Comparison of ENCODE assay signal across 21 mouse cellular contexts in the genomic region with DNA sequence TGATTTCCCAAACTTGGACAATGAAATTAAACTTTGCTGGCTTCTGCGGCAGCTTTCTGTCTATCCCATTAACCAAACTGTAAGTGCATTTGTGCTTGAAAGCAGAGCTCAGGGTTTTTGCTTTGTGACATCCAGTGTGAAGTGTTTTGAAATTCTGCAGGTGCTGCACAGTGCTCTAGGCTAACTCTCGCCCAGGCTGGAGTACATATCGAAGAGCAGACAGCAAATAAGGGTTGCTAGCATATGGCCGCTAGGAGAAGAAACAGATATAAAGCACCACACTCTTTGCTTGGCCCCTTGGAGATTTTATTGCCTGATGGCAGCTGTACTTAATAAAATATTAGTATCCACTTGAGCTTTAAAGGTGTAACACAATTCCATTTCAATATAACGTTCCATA.
DNase-seq lines count a peak whose midpoint lies in the region; ATAC-seq lines count a peak whose summit lies in the region.
"Had no signal": no experiment of that assay in that cellular context is flagged by ENCODE, and none has a peak within 500 bp of the region (broad histone marks: within the 10 kb centered on the region; RNA-seq: fewer than 3 reads in every experiment).

No protein-coding gene starts in this region.

- 41% methylated on average over 5 of the region's 5 CpGs for WGBS in limb, embryonic 12.5 days
- 81% methylated on average over 5 of the region's 5 CpGs for WGBS in limb, embryonic 10.5 days
- WGBS in limb, embryonic 13.5 days, result 32% methylated on average over 5 of the region's 5 CpGs
- 49% methylated on average over 5 of the region's 5 CpGs for WGBS in stomach, embryonic 16.5 days

- 0 out of 2 replicates have a peak, but pooled peaks cover 10% of the 10 kb centered on the region for H3K27me3 ChIP-seq in limb, embryonic 12.5 days
- no peaks in the 10 kb centered on the region; the same call in 1 of the 2 replicates for H3K27me3 ChIP-seq in limb, embryonic 10.5 days (ENCODE audit: low read depth, poor library complexity, severe bottlenecking)
- H3K27me3 ChIP-seq in limb, embryonic 13.5 days, result no peaks in the 10 kb centered on the region
- H3K27me3 ChIP-seq in stomach, embryonic 16.5 days (ENCODE audit: control insufficient read depth, insufficient read depth, low read length), result no peaks in the 10 kb centered on the region
- H3K27me3 ChIP-seq: embryonic facial prominence, embryonic 15.5 days; forebrain, embryonic 12.5 days had no signal

- no peak overlapping the region for H3K27ac ChIP-seq in limb, embryonic 12.5 days
- H3K27ac ChIP-seq in limb, embryonic 10.5 days, result no peak overlapping the region
- no peak overlapping the region for H3K27ac ChIP-seq in limb, embryonic 13.5 days
- H3K27ac ChIP-seq in stomach, embryonic 16.5 days (ENCODE audit: low read length), result no peak overlapping the region
- H3K27ac ChIP-seq: embryonic facial prominence, embryonic 13.5 days; embryonic facial prominence, embryonic 15.5 days; forebrain, embryonic 10.5 days; forebrain, embryonic 12.5 days had no signal

- no peaks in the 10 kb centered on the region for H3K36me3 ChIP-seq in limb, embryonic 12.5 days
- no peaks in the 10 kb centered on the region for H3K36me3 ChIP-seq in limb, embryonic 10.5 days
- no peaks in the 10 kb centered on the region for H3K36me3 ChIP-seq in limb, embryonic 13.5 days
- no peaks in the 10 kb centered on the region for H3K36me3 ChIP-seq in stomach, embryonic 16.5 days (ENCODE audit: control insufficient read depth, insufficient read depth, low read length)
- H3K36me3 ChIP-seq: embryonic facial prominence, embryonic 13.5 days; embryonic facial prominence, embryonic 15.5 days; forebrain, embryonic 10.5 days; forebrain, embryonic 12.5 days had no signal

- H3K4me3 ChIP-seq in limb, embryonic 12.5 days (replicated peaks), result no peak overlapping the region
- no peak overlapping the region for H3K4me3 ChIP-seq in limb, embryonic 10.5 days
- H3K4me3 ChIP-seq in limb, embryonic 13.5 days, result no peak overlapping the region
- no peak overlapping the region for H3K4me3 ChIP-seq in stomach, embryonic 16.5 days (replicated peaks; ENCODE audit: low read length)
- H3K4me3 ChIP-seq: embryonic facial prominence, embryonic 13.5 days; embryonic facial prominence, embryonic 15.5 days; erythroblast, embryonic 14.5 days; forebrain, embryonic 10.5 days; forebrain, embryonic 12.5 days had no signal

- H3K9me3 ChIP-seq in limb, embryonic 12.5 days, result no peaks in the 10 kb centered on the region
- no peaks in the 10 kb centered on the region for H3K9me3 ChIP-seq in limb, embryonic 10.5 days (replicated peaks)
- H3K9me3 ChIP-seq in limb, embryonic 13.5 days, result no peaks in the 10 kb centered on the region
- H3K9me3 ChIP-seq in stomach, embryonic 16.5 days (replicated peaks; ENCODE audit: control insufficient read depth, low read length), result no peaks in the 10 kb centered on the region
- H3K9me3 ChIP-seq: embryonic facial prominence, embryonic 13.5 days; embryonic facial prominence, embryonic 15.5 days; forebrain, embryonic 10.5 days; forebrain, embryonic 12.5 days had no signal

- ATAC-seq in limb, embryonic 12.5 days (ENCODE audit: insufficient number of reproducible peaks, insufficient read depth, low FRiP score, low TSS enrichment, low read depth), result peak; percentile 68
- ATAC-seq in limb, embryonic 13.5 days (ENCODE audit: low FRiP score, low read depth), result peak; percentile 48; the same call in 1 of the 2 replicates
- peak; percentile 68; the same call in 1 of the 2 replicates for ATAC-seq in stomach, embryonic 16.5 days (ENCODE audit: insufficient read depth, low FRiP score)
- ATAC-seq: forebrain, embryonic 16.5 days had no signal

- H3K9ac ChIP-seq in limb, embryonic 12.5 days (replicated peaks), result no peak overlapping the region
- H3K9ac ChIP-seq in limb, embryonic 13.5 days, result no peak overlapping the region
- H3K9ac ChIP-seq in stomach, embryonic 16.5 days (ENCODE audit: low read length), result no peak overlapping the region
- H3K9ac ChIP-seq: embryonic facial prominence, embryonic 13.5 days; embryonic facial prominence, embryonic 15.5 days; forebrain, embryonic 12.5 days had no signal

- H3K4me1 ChIP-seq in limb, embryonic 12.5 days (replicated peaks), result peaks cover 22% of the 10 kb centered on the region
- H3K4me1 ChIP-seq in limb, embryonic 10.5 days, result peaks cover 19% of the 10 kb centered on the region
- H3K4me1 ChIP-seq in limb, embryonic 13.5 days, result peaks cover 20% of the 10 kb centered on the region
- peaks cover 7% of the 10 kb centered on the region; the same call in 1 of the 2 replicates for H3K4me1 ChIP-seq in stomach, embryonic 16.5 days (ENCODE audit: control insufficient read depth, insufficient read depth, low read length)
- H3K4me1 ChIP-seq: embryonic facial prominence, embryonic 13.5 days; embryonic facial prominence, embryonic 15.5 days had no signal

- no peak overlapping the region for H3K4me2 ChIP-seq in limb, embryonic 12.5 days
- H3K4me2 ChIP-seq in limb, embryonic 13.5 days (replicated peaks), result no peak overlapping the region
- no peak overlapping the region for H3K4me2 ChIP-seq in stomach, embryonic 16.5 days (ENCODE audit: low read depth, low read length)
- H3K4me2 ChIP-seq: embryonic facial prominence, embryonic 13.5 days; embryonic facial prominence, embryonic 15.5 days; forebrain, embryonic 12.5 days had no signal

- DNase-seq in limb, embryonic 10.5 days (ENCODE audit: low spot score), result no peak
- no peak for DNase-seq in cerebellum, postnatal 25 days
- no peak for DNase-seq in adrenal gland, postnatal 36 days
- no peak for DNase-seq in cerebellum, adult 9-11 months
- DNase-seq: adrenal gland, adult 2 months; adrenal gland, postnatal 10 days; adrenal gland, postnatal 25 days; cerebellum, adult 11 months; cerebellum, adult 18-20 months; cerebellum, adult 8-10 months; cerebellum, postnatal 36 days; embryo, embryonic 11 days had no signal
